Mouse (Mus musculus) megakaryocyte, adult 5-6 weeks (primary cell): ENCODE measurements at regions not wholly inside any gene's neighbourhood (a gene's known extent, or its start where the extent isn't known, plus 50 kb on each side); places are given as distances from the start of the nearest gene placed in this dataset.
A peak's percentile ranks its signal among the peaks of the same experiment; 100 is the strongest.

Source experiments
- ATAC-seq: 2 replicates; pipeline ENCODE4 v1.8.0; 2016; ENCODE audit warnings: mild to moderate bottlenecking, inconsistent platforms; ENCODE audit not compliant: poor library complexity, severe bottlenecking

DNA sequence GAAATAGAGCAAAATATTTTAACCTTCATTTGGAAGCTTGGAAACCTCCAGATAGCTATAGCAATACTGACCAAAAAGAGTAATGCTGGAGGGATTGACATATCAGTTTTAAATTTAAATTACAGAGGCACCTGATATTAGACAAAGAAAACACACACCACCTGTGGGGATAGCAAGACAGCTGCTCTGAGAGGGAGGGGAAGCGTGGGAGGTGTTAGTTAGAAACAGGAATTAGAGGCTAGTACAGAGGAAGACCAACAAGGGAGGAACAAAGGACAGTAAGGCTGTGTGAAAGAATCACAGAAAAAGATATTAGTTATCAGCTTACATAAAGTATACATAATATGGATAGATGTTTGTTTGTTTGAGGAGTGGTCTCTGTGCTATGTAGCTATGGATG lies 297.2 kb upstream of the Mef2c start:
- no peak for ATAC-seq

DNA sequence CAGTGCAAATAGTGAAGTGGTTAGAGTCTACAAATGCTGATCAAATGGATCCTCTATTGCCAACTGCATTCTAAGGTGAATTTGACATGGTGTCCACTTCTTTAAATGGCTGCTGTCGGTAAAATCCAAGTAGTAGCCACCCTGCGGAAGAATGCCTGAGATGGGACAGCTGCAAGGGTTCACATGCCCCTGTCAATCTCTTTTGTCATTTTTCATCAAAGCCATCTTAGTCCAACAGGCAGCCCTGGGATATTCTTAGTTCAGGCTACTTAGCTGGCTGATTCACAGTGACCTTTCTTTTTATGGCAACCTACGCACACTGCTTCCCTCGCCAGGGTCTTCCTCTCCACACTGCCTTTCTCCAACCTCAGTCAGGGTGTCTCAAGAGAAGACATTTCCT lies 296.3 kb upstream of the Mef2c start:
- no peak for ATAC-seq

DNA sequence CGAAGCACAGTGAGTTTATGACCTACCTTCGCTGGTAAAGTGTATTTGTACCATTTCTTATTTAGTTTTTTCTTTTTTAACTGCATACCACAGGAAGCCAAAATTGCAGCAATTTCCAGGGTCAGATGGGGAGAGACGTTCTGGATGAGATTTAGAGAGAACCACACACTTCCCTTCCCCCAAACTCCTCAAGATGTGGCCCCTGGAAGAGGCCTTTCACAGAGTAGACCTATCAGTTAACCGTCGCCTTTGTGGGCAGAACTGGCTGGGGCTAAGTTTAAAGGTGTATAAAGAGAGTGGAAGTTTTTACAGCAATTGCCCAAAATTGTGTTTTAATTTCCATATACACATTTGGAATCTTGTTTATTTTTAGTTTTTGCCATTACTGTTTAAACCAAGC lies 295.7 kb upstream of the Mef2c start:
- ATAC-seq: no peak

GRCm38 (mm10) chr13:83214811-83215210 lies 289.0 kb upstream of the Mef2c start:
- no peak for ATAC-seq

DNA sequence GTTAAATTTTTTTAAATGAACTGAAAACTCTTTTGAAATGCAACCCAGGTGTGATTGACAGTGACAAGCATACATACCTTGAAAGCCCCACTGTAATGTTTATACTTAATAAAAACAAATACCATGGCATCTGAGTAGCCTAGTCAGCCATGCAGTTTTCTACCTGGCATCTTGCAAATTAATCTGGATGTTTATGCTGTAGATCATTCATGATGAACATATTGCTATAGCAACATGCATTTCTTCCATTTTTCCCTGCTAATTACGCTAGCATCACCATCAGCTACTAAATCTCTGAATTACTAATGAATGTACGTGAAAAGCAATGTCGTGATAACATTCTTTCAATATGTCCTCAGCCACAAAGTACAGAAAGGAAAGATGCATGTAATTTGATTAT lies 287.4 kb upstream of the Mef2c start:
- no peak for ATAC-seq

- ATAC-seq: no peak
Observed at GRCm38 (mm10) chr13:83252452-83252851, 251.4 kb upstream of the Mef2c start.

GRCm38 (mm10) chr13:83266591-83266990 lies 237.2 kb upstream of the Mef2c start:
- ATAC-seq: no peak

GRCm38 (mm10) chr13:83268663-83269062 lies 235.2 kb upstream of the Mef2c start:
- ATAC-seq: no peak

DNA sequence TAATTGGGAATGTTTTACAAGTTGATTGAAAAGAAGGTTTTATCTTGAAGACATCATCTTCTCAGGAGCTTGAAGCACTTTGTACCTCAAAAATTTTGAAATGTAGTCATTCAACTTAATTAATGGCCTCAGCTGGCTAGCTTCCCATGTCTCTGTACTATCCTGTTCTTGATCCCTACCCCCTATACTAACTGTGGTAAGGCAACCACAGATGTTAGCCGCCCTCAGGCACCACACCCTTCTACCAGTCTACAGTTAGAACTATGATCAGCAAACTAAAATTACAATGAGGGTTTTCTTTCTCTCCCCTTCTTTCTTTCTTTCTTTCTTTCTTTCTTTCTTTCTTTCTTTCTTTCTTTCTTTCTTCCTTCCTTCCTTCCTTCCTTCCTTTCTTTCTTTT lies 225.1 kb upstream of the Mef2c start:
- no peak for ATAC-seq

DNA sequence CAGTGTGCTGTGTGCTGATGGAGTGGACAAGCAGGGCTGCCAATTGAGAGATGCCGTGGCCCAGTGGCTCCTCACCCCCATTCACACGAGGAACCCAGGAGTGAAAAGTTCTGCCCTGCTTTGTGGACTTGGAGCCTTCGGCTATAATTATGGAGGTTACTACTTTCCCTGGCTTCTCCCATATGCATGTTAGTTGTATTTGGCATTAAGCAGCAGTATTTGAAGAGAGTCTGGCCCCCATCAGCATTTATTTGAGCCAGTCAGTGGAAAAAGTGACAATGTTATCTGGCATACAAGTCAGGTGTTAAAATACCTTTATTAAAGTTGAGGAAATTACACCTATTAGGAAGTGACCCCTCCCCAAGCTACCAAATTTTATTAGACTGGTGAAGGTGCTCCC lies 196.1 kb upstream of the Mef2c start:
- no peak for ATAC-seq

GRCm38 (mm10) chr13:83328488-83328887 lies 175.3 kb upstream of the Mef2c start:
- peak; percentile 45 for ATAC-seq

DNA sequence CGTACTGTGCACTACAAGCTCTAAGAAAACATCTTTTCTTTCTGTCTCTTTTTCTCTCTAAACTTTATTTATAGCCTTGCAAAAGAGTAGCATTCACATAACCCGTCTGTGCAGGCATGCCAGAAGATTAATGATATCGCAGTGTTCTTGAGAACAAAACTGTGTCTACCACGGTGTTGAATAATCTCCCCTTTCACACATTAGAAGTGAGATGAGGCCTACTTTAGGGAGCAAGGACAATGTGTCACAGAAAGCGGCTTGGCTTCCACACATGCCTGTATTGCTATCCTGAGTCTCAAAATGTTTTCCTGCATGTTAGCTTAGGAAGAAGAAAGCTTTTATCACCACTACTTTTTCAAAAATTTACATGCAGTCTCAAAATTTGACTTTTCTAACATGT lies 170.1 kb upstream of the Mef2c start:
- ATAC-seq: no peak

DNA sequence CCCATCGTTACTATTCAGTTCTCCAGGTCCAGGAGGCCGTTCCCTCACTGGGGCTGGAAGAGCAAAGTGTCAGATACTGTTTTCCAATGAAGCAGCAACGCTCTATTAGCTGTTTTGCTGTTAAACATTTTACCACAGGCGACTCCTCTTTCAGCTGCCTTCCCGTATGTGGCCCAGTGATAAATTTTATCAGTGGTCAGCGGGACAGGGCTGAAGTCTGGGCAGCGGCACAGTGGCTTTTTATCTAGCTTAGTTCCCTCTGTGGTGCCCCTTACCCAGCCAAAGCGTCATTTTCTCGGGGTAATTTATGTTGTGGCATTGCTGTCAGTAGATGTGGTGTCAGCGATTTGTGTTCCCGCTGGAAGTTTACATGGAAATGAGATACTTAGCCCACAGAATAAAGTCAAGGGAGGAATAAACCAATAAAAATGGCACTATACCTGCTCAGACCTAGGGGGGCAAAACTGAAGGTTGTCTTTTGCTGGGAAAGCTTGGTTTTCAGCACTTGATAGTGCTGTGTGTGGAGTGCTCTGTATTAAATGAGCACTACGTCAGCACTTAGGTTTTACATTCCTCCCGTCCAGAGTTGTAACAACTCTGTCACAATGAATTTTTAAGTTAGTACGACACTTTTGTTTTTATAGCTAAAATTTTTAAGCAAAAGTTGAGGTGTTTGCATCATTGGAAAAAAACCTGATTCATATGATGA lies 159.1 kb upstream of the Mef2c start:
- peak; percentile 59 for ATAC-seq

GRCm38 (mm10) chr13:83355341-83355740 lies 148.5 kb upstream of the Mef2c start:
- no peak for ATAC-seq

GRCm38 (mm10) chr13:83360529-83360928 lies 143.3 kb upstream of the Mef2c start:
- ATAC-seq: no peak

GRCm38 (mm10) chr13:83376097-83376797 lies 127.6 kb upstream of the Mef2c start:
- ATAC-seq: no peak

GRCm38 (mm10) chr13:83378644-83379043 lies 125.2 kb upstream of the Mef2c start:
- ATAC-seq: peak; percentile 24; the same call in 1 of the 2 replicates

GRCm38 (mm10) chr13:83382609-83383008 lies 121.2 kb upstream of the Mef2c start:
- no peak for ATAC-seq

DNA sequence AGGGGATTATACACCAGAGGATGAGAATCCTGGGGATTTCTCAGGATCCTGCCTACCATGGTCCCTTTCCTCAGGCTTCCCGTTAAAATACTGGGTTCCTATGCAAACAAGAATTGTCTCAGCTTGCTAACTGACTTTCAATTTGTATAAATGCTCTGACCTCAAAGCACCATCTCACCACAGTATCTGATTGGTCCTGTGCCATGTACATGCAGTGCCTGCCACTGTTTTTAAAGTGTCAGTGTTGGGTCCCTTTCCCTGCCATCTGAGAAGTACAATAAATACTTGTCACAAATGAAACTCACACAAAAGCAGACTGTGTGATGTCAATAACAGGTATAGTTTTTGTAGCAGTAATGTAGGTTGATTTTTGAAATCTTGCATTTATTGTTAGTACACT lies 109.1 kb upstream of the Mef2c start:
- ATAC-seq: no peak

- ATAC-seq: no peak
Observed at GRCm38 (mm10) chr13:83399381-83399780, 104.5 kb upstream of the Mef2c start.

GRCm38 (mm10) chr13:83439619-83440436 lies 64.0 kb upstream of the Mef2c start:
- ATAC-seq: no peak

GRCm38 (mm10) chr13:83444277-83444676 lies 59.6 kb upstream of the Mef2c start:
- peak; percentile 76 for ATAC-seq
